Mouse (Mus musculus) liver, embryonic 12.5 days (tissue): ENCODE results near the gene Ankib1. TPM values are rescaled to one million over a fixed set of nuclear protein-coding genes. Genes with fewer than 3 reads are reported as not detected.

ENCODE experiments used
- ATAC-seq: fragments of 200-750 bp; cut with Nextera tagmentation; 2 replicates; pipeline ENCODE4 v1.8.0; 2017; ENCODE audit warnings: moderate number of reproducible peaks, mild to moderate bottlenecking, moderate library complexity
- H3K27ac ChIP-seq: fragments of 300-500 bp; sonication (generic); 2 replicates; pipeline ENCODE4 v1.5.1; 2016; ENCODE audit warnings: mild to moderate bottlenecking
- H3K27me3 ChIP-seq: fragments of 300-500 bp; sonication (generic); replicated peaks from 2 replicates; pipeline ENCODE4 v1.6.1; 2016; ENCODE audit warnings: mild to moderate bottlenecking, moderate library complexity
- H3K36me3 ChIP-seq: fragments of 300-500 bp; sonication (generic); 2 replicates; pipeline ENCODE4 v1.6.1; 2016; ENCODE audit warnings: mild to moderate bottlenecking, moderate library complexity
- H3K4me1 ChIP-seq: fragments of 300-500 bp; sonication (generic); 2 replicates; pipeline ENCODE4 v1.6.1; 2016
- H3K4me2 ChIP-seq: fragments of 300-500 bp; sonication (generic); 2 replicates; pipeline ENCODE4 v1.6.1; 2016; ENCODE audit warnings: mild to moderate bottlenecking, moderate library complexity
- H3K4me3 ChIP-seq: fragments of 300-500 bp; sonication (generic); 2 replicates; pipeline ENCODE4 v1.5.1; 2016; ENCODE audit warnings: mild to moderate bottlenecking, moderate library complexity
- H3K9ac ChIP-seq: fragments of 300-500 bp; sonication (generic); 2 replicates; pipeline ENCODE4 v1.6.1; 2016; ENCODE audit warnings: mild to moderate bottlenecking, moderate library complexity
- H3K9me3 ChIP-seq: fragments of 300-500 bp; sonication (generic); replicated peaks from 2 replicates; pipeline ENCODE4 v1.6.1; 2016; ENCODE audit warnings: mild to moderate bottlenecking, moderate library complexity
- WGBS: fragments of 180-500 bp; shearing (Covaris S2); methylation state at CpG from one replicate; pipeline ENCODE4 v1.1.7; 2016; ENCODE audit not compliant: insufficient replicate concordance; 5-methylcytosine and 5-hydroxymethylcytosine counted together
- polyA plus RNA-seq: library from polyadenylated mRNA; unstranded; fragments of >200 nt; fragmentation: Nextera tagmentation; extraction: Ambion mirVana; gene quantifications from 2 replicates; pipeline ENCODE4 v1.2.1, GENCODE M21; 2016

Gene Ankib1
- polyA plus RNA-seq, 1 experiment from 2014 or later = 10.0 TPM

DNA sequence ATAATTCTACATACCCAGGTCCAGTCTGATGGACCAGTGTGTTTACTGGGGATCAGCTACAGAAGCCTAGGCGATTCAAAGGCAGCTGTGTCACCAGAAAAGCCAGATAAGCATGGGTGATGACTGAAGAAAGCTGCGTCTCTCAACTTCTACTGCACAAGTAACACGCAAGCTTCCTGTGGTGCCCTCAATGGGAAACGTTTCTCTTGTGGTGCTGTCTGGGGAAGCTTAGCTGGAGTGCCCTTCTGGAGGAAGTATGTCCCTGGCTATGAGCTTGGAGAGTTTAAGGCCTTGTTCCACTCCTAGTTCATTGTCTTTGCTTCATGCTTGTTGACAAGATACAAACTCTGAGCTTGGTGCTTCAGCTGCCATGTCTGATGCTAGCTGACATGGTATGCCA lies 83.4 kb downstream of the Ankib1 start:
- WGBS = 64% methylated on average over 4 of the region's 4 CpGs
- peaks cover 11% of the 10 kb centered on the region for H3K4me1 ChIP-seq
- no peak overlapping the region for H3K9ac ChIP-seq
- ATAC-seq = no peak
- H3K9me3 ChIP-seq = no peaks in the 10 kb centered on the region
- peaks cover 48% of the 10 kb centered on the region for H3K36me3 ChIP-seq
- H3K4me2 ChIP-seq = no peak overlapping the region
- H3K27ac ChIP-seq = no peak overlapping the region
- H3K27me3 ChIP-seq = no peaks in the 10 kb centered on the region
- H3K4me3 ChIP-seq = no peak overlapping the region

DNA sequence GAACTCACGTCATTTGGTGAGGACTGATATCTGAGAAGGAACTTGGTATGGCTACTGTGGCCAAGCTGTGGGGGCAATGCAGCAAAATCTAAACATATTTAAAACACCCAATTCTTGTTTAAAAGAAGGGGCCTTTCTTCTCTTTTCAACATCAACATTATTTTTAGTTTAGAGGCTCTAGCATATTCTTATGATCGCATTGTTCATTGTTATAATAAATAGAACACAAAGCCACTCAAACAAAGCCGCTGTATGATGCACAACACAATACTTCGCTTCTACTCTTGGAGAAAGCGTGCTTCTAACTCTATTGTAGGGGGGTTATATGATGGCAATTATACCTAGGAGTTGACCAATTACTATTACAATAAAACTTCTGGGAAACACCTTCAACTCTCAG lies 86.9 kb downstream of the Ankib1 start:
- Histone ChIP-seq H3K9ac (no peak overlapping the region), H3K4me2 (no peak overlapping the region), H3K4me3 (no peak overlapping the region), H3K9me3 (no peaks in the 10 kb centered on the region), H3K36me3 (peaks cover 51% of the 10 kb centered on the region), H3K27ac (no peak overlapping the region), H3K4me1 (no peaks in the 10 kb centered on the region), H3K27me3 (no peaks in the 10 kb centered on the region)
- 82% methylated on average over 5 of the region's 5 CpGs for WGBS
- ATAC-seq = no peak

DNA sequence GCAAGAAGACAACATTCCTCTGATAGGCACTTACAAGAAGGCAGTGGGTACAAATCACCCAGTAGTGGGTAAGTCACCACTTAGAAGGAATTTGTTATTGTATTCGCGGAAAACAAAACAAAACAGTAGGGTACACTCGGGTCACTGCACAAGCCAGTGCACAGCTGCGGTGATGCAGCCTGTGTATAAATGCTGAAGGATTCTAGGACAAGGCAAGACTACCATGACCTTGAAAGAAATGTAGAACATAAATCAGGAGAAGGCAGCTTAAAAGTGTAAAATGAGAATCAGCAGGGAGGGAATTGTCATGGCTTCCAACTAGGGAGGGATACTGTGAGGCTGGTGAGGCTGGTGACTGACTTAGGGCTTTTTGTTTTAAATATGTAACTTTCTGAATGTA lies 100.5 kb downstream of the Ankib1 start:
- H3K27ac ChIP-seq = no peak overlapping the region
- peaks cover 54% of the 10 kb centered on the region for H3K36me3 ChIP-seq
- WGBS = 90% methylated on average over 4 of the region's 4 CpGs
- no peaks in the 10 kb centered on the region for H3K27me3 ChIP-seq
- no peaks in the 10 kb centered on the region for H3K9me3 ChIP-seq
- H3K9ac ChIP-seq = no peak overlapping the region
- no peaks in the 10 kb centered on the region for H3K4me1 ChIP-seq
- no peak for ATAC-seq
- no peak overlapping the region for H3K4me3 ChIP-seq
- H3K4me2 ChIP-seq = no peak overlapping the region

DNA sequence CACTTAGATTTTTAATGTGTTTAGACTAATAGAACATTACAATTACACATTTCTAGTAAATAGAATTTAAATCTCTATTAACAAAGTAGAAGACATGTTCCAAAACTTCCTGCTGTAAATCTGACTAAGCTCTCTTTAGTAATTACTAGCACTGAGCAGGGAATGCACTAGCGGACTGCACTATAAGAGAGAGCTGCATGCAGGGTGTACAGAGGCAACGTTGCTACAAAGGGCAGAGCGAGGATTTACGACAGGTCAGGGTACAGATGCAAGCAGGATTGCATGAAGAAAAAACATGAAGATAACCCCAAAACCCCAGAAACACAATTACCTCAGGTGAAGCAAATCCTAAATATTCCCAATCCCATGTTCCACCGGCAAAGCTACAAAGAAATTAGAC lies 102.7 kb downstream of the Ankib1 start:
- H3K27me3 ChIP-seq = no peaks in the 10 kb centered on the region
- ATAC-seq = no peak
- no peak overlapping the region for H3K4me2 ChIP-seq
- 88% methylated on average over 5 of the region's 5 CpGs for WGBS
- no peak overlapping the region for H3K4me3 ChIP-seq
- no peaks in the 10 kb centered on the region for H3K4me1 ChIP-seq
- H3K9me3 ChIP-seq = no peaks in the 10 kb centered on the region
- H3K9ac ChIP-seq = no peak overlapping the region
- no peak overlapping the region for H3K27ac ChIP-seq
- peaks cover 68% of the 10 kb centered on the region for H3K36me3 ChIP-seq

DNA sequence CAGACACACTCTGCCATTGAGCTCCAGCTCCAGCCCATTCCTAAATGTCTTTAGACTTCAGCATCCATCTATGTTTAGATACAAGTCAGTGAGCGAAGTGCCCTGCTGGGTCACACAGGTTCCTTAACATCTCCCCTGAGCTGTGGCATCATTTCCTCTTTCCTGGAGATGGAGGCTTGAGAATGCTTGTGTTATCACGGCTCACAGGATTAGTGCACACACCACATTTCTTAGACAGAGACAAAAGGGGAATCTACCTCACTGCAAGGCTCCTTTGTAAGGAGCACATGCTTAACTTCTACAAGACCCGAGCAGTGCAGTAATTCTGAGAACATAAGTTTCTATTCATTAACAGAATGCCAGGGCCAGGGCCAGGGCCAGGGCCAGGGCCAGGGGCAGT lies 106.7 kb downstream of the Ankib1 start:
- Histone ChIP-seq H3K27me3 (no peaks in the 10 kb centered on the region), H3K4me3 (no peak overlapping the region), H3K36me3 (peaks cover 83% of the 10 kb centered on the region), H3K9me3 (no peaks in the 10 kb centered on the region), H3K27ac (no peak overlapping the region), H3K9ac (no peak overlapping the region), H3K4me2 (no peak overlapping the region), H3K4me1 (no peaks in the 10 kb centered on the region)
- WGBS = 66% methylated on average over 3 of the region's 3 CpGs
- ATAC-seq = no peak

DNA sequence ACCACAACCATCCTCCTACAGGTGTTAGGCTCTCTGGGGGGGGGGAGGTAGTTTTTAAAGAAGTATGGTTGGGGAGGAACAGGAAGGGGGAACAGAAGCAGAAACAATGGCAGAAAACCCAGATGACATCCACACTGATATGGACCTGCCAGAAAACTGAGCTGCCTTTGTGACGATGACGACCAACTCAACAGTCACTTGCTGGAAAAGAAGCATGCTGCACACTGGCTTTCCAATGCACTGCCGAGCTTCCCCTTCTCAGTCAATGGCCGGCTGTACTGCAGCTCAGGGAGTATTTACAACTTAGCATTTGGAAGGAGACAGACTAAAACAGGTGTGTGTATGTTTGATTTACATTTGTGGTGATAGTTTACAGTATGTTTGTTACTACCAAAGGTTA lies 107.5 kb downstream of the Ankib1 start:
- H3K27me3 ChIP-seq = no peaks in the 10 kb centered on the region
- ATAC-seq = no peak
- no peak overlapping the region for H3K4me2 ChIP-seq
- no peaks in the 10 kb centered on the region for H3K4me1 ChIP-seq
- no peak overlapping the region for H3K4me3 ChIP-seq
- peaks cover 76% of the 10 kb centered on the region for H3K36me3 ChIP-seq
- 74% methylated on average over 4 of the region's 4 CpGs for WGBS
- H3K9me3 ChIP-seq = no peaks in the 10 kb centered on the region
- no peak overlapping the region for H3K9ac ChIP-seq
- no peak overlapping the region for H3K27ac ChIP-seq

DNA sequence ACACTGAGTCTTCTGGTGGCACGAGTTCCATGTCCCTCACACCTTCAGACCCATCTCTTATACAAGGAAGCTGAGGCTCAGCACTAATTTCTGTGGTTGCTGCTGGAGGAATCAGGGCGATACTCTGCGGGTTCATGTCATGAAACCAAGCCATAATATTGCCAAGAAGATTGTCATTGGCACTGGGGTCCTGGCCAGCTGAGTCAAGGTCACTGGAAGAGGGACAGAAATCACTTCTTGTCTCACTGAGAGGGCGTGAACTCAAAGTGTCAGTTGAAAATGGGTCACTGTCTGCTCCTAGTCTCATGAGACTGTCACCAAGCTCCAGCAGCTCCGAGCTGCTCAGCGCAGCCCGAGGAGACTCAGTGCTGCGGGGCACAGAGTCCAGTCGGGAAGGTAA lies 109.8 kb downstream of the Ankib1 start:
- no peak overlapping the region for H3K27ac ChIP-seq
- no peak for ATAC-seq
- no peak overlapping the region for H3K4me2 ChIP-seq
- H3K4me3 ChIP-seq = no peak overlapping the region
- H3K9ac ChIP-seq = no peak overlapping the region
- H3K4me1 ChIP-seq = no peaks in the 10 kb centered on the region
- peaks cover 82% of the 10 kb centered on the region for H3K36me3 ChIP-seq
- no peaks in the 10 kb centered on the region for H3K9me3 ChIP-seq
- no peaks in the 10 kb centered on the region for H3K27me3 ChIP-seq
- 83% methylated on average over 9 of the region's 9 CpGs for WGBS

DNA sequence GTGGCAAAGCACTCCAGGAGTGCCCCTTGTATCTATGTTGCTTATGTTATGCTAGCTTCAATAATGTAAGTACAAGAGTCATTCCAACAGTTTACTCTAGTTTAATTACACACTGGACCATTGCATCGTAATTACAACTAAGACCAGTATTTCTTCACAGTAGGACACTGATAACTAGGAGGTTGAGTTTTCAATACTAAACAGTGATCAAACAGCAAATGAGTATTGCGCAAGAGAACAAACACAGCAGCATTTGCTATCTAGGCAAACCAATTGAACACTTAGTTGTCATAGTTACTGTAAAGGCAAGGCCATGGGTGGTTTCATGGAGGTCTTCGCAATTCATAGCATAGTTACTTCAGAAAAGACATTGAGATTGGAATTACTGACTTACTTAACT lies 111.4 kb downstream of the Ankib1 start:
- H3K4me2 ChIP-seq = no peak overlapping the region
- H3K27ac ChIP-seq = no peak overlapping the region
- no peak overlapping the region for H3K4me3 ChIP-seq
- peaks cover 66% of the 10 kb centered on the region for H3K36me3 ChIP-seq
- WGBS = 82% methylated on average over 3 of the region's 3 CpGs
- 0 out of 2 replicates have a peak, but pooled peaks have one; percentile 38 for ATAC-seq
- H3K4me1 ChIP-seq = no peaks in the 10 kb centered on the region
- no peak overlapping the region for H3K9ac ChIP-seq
- H3K27me3 ChIP-seq = no peaks in the 10 kb centered on the region
- H3K9me3 ChIP-seq = no peaks in the 10 kb centered on the region

- H3K36me3 ChIP-seq = peaks cover 39% of the 10 kb centered on the region
- no peak overlapping the region for H3K27ac ChIP-seq
- 86% methylated on average over 8 of the region's 8 CpGs for WGBS
- H3K4me1 ChIP-seq = no peaks in the 10 kb centered on the region
- H3K27me3 ChIP-seq = no peaks in the 10 kb centered on the region
- ATAC-seq = no peak
- H3K9me3 ChIP-seq = no peaks in the 10 kb centered on the region
- no peak overlapping the region for H3K9ac ChIP-seq
- H3K4me3 ChIP-seq = no peak overlapping the region
- H3K4me2 ChIP-seq = no peak overlapping the region
These were observed 114.4 kb downstream of the Ankib1 start for GRCm38 (mm10) chr5:3688298-3688697.

- WGBS = 25% methylated on average over 6 of the region's 6 CpGs
- no peak overlapping the region for H3K27ac ChIP-seq
- 0 out of 2 replicates have a peak overlapping the region, but pooled peaks have one; percentile 4 for H3K4me2 ChIP-seq
- no peak overlapping the region for H3K9ac ChIP-seq
- peaks cover 16% of the 10 kb centered on the region for H3K4me1 ChIP-seq
- H3K4me3 ChIP-seq = no peak overlapping the region
- H3K27me3 ChIP-seq = no peaks in the 10 kb centered on the region
- no peaks in the 10 kb centered on the region for H3K9me3 ChIP-seq
- peak; percentile 73 for ATAC-seq
- H3K36me3 ChIP-seq = no peaks in the 10 kb centered on the region
These were observed 132.7 kb downstream of the Ankib1 start for GRCm38 (mm10) chr5:3669938-3670554.

DNA sequence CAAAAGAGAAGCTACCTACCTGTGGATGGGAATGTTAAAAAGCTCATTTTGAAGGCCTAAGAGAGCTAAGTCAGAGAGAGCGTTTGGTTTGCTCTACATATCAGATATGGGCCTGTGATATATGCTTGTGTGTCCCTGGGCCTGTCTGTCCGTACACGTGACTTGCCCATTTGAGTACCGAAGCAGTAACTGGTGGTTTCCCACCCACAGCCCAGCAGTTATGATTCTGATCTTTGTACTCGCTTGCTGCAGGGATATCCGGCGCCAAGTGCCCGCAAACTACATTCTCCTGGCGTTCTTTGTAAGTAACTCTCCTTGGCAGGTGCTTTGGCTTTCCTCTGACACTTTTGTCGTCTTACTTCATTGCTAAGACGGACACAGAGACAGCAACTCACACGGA lies 136.1 kb downstream of the Ankib1 start:
- Histone ChIP-seq H3K27ac (no peak overlapping the region), H3K27me3 (no peaks in the 10 kb centered on the region), H3K36me3 (no peaks in the 10 kb centered on the region), H3K9me3 (no peaks in the 10 kb centered on the region), H3K9ac (no peak overlapping the region), H3K4me1 (peaks cover 14% of the 10 kb centered on the region), H3K4me2 (no peak overlapping the region), H3K4me3 (no peak overlapping the region)
- no peak for ATAC-seq
- WGBS = 59% methylated on average over 12 of the region's 12 CpGs

GRCm38 (mm10) chr5:3665225-3665624 lies 137.5 kb downstream of the Ankib1 start:
- no peaks in the 10 kb centered on the region for H3K36me3 ChIP-seq
- no peaks in the 10 kb centered on the region for H3K9me3 ChIP-seq
- H3K4me3 ChIP-seq = no peak overlapping the region
- no peak overlapping the region for H3K9ac ChIP-seq
- H3K27ac ChIP-seq = no peak overlapping the region
- peaks cover 9% of the 10 kb centered on the region for H3K4me1 ChIP-seq
- WGBS = 78% methylated on average over 2 of the region's 2 CpGs
- no peaks in the 10 kb centered on the region for H3K27me3 ChIP-seq
- no peak overlapping the region for H3K4me2 ChIP-seq
- ATAC-seq = no peak

- Histone ChIP-seq H3K27me3 (no peaks in the 10 kb centered on the region), H3K4me1 (0 out of 2 replicates have a peak, but pooled peaks cover 1% of the 10 kb centered on the region), H3K9me3 (no peaks in the 10 kb centered on the region), H3K4me3 (no peak within 1 kb of the TSS), H3K4me2 (no peak within 1 kb of the TSS), H3K36me3 (no peaks in the 10 kb centered on the region), H3K9ac (no peak within 1 kb of the TSS), H3K27ac (no peak within 1 kb of the TSS)
- ATAC-seq = no peak
- 77% methylated on average over 5 of the region's 5 CpGs for WGBS
These were observed 145.6 kb downstream of the Ankib1 start, which contains the start of gene Gatad1 for GRCm38 (mm10) chr5:3657085-3657484. Gene Gatad1, minus strand, starts transcription at chr5:3657185.
